Mouse (Mus musculus): ENCODE results near the gene Polrmt.
"Not testable (repeated sequence)": the region's sequence is repeated elsewhere in the genome, so short reads cannot be mapped to it uniquely, and the experiment has no call there.

The Polrmt gene

DNA sequence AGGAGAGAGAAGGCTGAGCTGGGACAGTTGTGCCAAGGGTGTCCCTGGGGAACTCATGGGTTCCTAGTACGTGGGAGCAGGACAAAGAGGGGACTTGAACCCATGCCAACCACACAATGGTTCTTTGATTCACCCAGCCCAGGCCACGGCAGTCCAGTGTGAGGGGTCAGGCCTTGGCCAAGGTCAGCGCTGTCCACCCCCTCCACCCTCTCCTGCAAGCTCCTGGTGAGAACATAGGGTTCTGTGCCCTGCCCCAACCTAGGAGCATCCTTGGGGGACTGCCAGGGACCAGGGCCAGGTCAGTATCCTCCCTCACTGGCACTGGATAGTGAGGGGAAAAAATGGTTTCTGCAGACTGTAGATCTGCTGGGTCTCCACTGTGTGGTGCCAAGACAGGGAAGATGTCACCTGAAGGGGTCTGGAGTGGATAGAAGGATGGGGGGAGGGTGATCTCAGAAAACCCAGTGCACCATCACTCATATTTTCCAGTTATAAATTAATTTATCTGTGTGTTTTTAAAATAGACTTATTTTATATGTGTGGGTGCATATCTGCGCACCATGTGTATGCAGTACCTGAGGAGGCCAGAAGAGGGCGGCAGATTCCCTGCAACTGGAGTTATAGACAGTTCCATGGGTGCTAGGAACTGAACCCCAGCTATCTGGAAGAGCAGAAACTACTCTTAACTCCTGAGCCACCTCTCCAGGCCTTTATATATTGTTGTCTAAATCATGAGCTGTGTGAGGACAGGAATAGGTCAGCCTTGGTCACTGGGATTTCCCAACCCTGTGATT is 28.3 kb upstream of the Polrmt start:
- no peak for DNase-seq (ENCODE audit: inconsistent ontology term)

- DNase-seq (ENCODE audit: inconsistent ontology term): no peak
Observed at GRCm38 (mm10) chr10:79773208-79773607, 26.8 kb upstream of the Polrmt start.

GRCm38 (mm10) chr10:79772320-79772719 is 25.9 kb upstream of the Polrmt start:
- DNase-seq (ENCODE audit: inconsistent ontology term): no peak

DNA sequence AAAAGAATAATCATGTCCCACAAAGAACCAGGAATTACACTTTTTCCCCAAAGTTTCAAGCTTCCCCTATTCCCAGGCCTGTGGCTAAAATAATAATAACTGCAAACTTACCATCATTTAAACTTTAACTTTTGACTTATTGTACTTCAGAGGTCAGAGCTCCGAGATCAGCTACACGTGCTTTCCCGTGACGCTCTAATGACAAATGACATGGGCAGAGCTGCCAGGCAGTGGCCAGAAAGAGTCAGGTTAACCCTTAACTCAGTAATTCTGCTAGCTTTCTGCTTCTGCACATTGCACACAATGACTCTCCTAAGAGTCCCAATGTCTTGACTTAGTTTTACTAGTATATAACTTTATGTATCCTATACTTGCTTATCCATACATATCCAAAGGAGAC is 22.9 kb upstream of the Polrmt start:
- DNase-seq (ENCODE audit: inconsistent ontology term): no peak

DNA sequence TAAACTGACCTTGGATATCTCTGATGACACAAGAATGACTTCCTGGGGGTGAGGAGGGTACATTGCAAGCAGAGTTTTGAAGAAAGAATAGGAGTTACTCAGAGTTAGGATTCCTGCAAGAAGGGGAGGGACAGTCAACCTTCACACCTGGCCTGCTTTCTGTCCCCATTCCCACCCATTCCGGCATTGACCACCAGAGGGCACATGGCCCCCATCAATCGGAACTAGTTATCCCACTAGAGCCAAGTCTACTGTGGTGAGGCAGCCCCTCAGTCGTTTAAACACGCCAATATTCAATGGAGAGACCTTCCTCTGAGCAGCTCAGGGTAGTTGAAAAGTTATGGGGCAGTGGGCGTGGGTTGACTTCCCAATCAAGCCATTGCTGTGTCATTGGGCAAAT is 22.0 kb upstream of the Polrmt start:
- DNase-seq (ENCODE audit: inconsistent ontology term): peak; percentile 79

- peak; percentile 98 for DNase-seq (ENCODE audit: inconsistent ontology term)
Observed at GRCm38 (mm10) chr10:79767372-79768244, 21.2 kb upstream of the Polrmt start.

- peak; percentile 100 for DNase-seq (ENCODE audit: inconsistent ontology term)
Observed at GRCm38 (mm10) chr10:79766508-79767325, 20.3 kb upstream of the Polrmt start, which contains the start of gene Rnf126. TSS of gene Rnf126 (minus strand) at chr10:79766952.

DNA sequence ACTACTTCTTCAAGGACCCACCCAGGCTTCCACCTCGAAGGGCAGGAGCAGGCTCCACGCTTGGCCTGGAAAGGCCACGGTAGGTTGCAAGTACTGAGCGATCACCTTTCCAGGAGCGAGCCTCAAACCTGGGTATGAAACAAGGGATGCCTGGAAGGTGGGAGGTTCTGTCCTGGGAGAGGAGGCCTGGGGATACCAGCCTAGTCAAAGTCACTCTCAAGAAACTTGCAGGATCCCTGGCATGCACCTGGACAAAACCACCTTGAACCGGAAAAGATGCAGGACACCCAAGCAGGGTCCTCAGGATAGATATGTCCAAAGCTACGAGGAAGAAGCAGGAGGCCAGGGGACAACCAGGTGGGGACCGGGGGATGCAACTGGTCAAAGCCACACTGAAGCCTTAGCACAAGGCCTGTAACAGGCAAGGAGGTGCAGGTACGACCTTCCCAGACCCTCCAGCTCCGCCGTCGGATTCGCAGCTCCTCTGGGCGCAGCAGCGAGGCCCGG is 19.7 kb upstream of the Polrmt start:
- DNase-seq (ENCODE audit: inconsistent ontology term): no peak

- no peak for DNase-seq (ENCODE audit: inconsistent ontology term)
Observed at GRCm38 (mm10) chr10:79765228-79765745, 18.9 kb upstream of the Polrmt start.

DNA sequence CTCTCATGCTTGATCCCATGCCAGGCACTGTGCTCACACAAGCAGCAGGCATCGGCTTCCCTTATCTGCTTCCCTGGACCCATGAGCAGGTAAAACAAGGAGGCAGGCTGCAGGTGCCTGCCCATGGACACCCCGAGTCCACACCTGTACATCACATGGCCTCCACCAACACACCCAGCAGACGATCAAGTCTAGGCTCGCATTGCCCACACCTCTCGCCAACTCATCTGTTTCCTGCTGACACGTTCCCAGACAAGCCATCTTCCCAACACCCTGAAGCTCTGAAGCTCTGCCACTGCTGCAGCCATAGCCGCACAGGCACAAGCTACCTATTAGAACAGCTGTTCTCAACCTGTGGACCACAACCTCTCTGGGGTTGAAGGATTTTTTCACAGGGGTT is 17.9 kb upstream of the Polrmt start:
- no peak for DNase-seq (ENCODE audit: inconsistent ontology term)

DNA sequence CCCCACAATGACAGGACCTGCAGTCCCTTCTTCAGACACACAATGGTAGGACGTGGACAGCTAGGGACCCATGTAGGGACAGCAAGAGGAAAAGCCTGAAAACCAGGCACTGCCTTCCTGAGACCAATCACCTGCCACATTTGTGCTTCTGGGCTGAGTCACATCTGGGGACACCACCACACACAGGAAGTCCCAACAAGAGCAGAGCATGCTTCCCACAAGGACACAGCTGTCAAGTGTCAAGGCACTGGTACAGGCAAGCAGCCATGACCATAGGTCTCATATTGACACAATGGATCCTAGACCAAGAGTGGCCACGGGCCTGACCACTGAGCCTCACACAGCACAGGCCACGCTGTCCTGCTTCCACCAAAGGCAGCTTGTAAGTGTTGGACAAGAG is 16.5 kb upstream of the Polrmt start:
- no peak for DNase-seq (ENCODE audit: inconsistent ontology term)

GRCm38 (mm10) chr10:79760603-79761143 is 14.3 kb upstream of the Polrmt start:
- DNase-seq (ENCODE audit: inconsistent ontology term): no peak

DNA sequence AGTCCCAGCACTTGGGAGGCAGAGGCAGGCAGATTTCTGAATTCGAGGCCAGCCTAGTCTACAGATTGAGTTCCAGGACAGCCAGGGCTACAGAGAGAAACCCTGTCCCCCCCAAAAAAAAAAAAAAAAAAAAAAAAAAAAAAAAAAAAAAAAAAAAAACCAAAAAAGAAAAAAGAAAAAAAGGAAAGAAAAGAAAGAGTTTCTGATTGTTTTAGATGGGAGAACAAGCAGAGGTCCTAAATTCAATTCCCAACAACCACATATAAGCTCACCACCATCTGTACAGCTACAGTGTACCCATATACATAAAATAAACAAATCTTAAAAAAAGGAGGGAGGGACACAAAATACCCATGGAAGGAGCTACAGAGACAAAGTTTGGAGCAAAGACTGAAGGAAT is 13.3 kb upstream of the Polrmt start:
- DNase-seq (ENCODE audit: inconsistent ontology term): not testable (repeated sequence)

- no peak for DNase-seq (ENCODE audit: inconsistent ontology term)
Observed at GRCm38 (mm10) chr10:79756660-79757059, 10.3 kb upstream of the Polrmt start.

DNA sequence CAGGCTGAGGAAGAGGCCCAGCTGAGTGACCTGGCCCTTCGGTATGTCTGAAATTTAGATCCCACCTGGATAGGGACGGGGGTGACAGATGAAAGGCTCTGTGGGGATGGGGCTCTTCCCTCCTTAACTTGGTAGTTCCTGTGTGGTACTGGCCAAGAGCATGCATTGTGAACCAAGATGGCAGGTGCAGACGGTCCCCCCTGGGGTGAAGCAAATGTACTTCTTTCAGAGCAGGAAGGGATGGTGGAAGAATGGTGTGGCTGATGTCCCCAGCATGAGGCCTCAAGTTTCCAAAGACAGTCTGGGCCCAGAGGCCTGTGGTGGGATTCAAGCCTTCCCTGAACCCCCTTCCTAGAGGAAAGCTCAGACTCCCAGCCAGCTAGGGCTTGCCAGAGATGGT is 9.5 kb upstream of the Polrmt start:
- no peak for DNase-seq (ENCODE audit: inconsistent ontology term)

- DNase-seq (ENCODE audit: inconsistent ontology term): peak; percentile 77
Observed at GRCm38 (mm10) chr10:79754856-79755516, 8.6 kb upstream of the Polrmt start, which contains the start of gene Fgf22. TSS of gene Fgf22 (plus strand) at chr10:79755076.

- no peak for DNase-seq (ENCODE audit: inconsistent ontology term)
Observed at GRCm38 (mm10) chr10:79748496-79748895, 2.1 kb upstream of the Polrmt start.

GRCm38 (mm10) chr10:79746774-79747151 is 382 bp upstream of the Polrmt start:
- DNase-seq (ENCODE audit: inconsistent ontology term): no peak

- DNase-seq (ENCODE audit: inconsistent ontology term): no peak
Observed at GRCm38 (mm10) chr10:79745411-79745810, 970 bp downstream of the Polrmt start.

GRCm38 (mm10) chr10:79743650-79744365 is 2.6 kb downstream of the Polrmt start:
- no peak for DNase-seq (ENCODE audit: inconsistent ontology term)
